Mouse (Mus musculus) kidney, embryonic 16.5 days (tissue): ENCODE data around the gene 1600014C10Rik. TPM values are rescaled to one million over a fixed set of nuclear protein-coding genes. Genes with fewer than 3 reads are reported as not detected.
A peak's percentile ranks its signal among the peaks of the same experiment; 100 is the strongest.

Experiments
- ATAC-seq: fragments of 200-750 bp; cut with Nextera tagmentation; 2 replicates; pipeline ENCODE4 v1.8.0; 2017; ENCODE audit warnings: moderate TSS enrichment; ENCODE audit not compliant: low FRiP score, low TSS enrichment
- H3K27ac ChIP-seq: fragments of 300-500 bp; sonication (generic); 2 replicates; pipeline ENCODE4 v1.5.1; 2014; ENCODE audit warnings: low read length
- H3K27me3 ChIP-seq: fragments of 300-500 bp; sonication (generic); 2 replicates; pipeline ENCODE4 v1.6.1; 2014; ENCODE audit warnings: low read length, control low read depth, mixed read lengths; ENCODE audit not compliant: insufficient read depth
- H3K36me3 ChIP-seq: fragments of 300-500 bp; sonication (generic); 2 replicates; pipeline ENCODE4 v1.6.1; 2014; ENCODE audit warnings: low read length, control low read depth, mixed read lengths; ENCODE audit not compliant: insufficient read depth
- H3K4me1 ChIP-seq: fragments of 300-500 bp; sonication (generic); 2 replicates; pipeline ENCODE4 v1.6.1; 2014; ENCODE audit warnings: low read length, control low read depth, mixed read lengths; ENCODE audit not compliant: insufficient read depth
- H3K4me2 ChIP-seq: fragments of 300-500 bp; sonication (generic); replicated peaks from 2 replicates; pipeline ENCODE4 v1.6.1; 2014; ENCODE audit warnings: low read depth, low read length
- H3K4me3 ChIP-seq: fragments of 300-500 bp; sonication (generic); 2 replicates; pipeline ENCODE4 v1.5.1; 2014; ENCODE audit warnings: mild to moderate bottlenecking, low read length
- H3K9ac ChIP-seq: fragments of 300-500 bp; sonication (generic); replicated peaks from 2 replicates; pipeline ENCODE4 v1.6.1; 2014; ENCODE audit warnings: low read length
- H3K9me3 ChIP-seq: fragments of 300-500 bp; sonication (generic); 2 replicates; pipeline ENCODE4 v1.6.1; 2016; ENCODE audit warnings: low read length, control low read depth
- WGBS: fragments of 180-500 bp; shearing (Covaris S2); extraction: QIAGEN DNeasy Blood & Tissue Kit; methylation state at CpG from one replicate; pipeline ENCODE4 v1.1.7; 2014; 5-methylcytosine and 5-hydroxymethylcytosine counted together
- polyA plus RNA-seq: library from polyadenylated mRNA; unstranded; fragments of >200 nt; fragmentation: Nextera tagmentation; extraction: Ambion mirVana; gene quantifications from 2 replicates; pipeline ENCODE4 v1.2.1, GENCODE M21; 2015

The 1600014C10Rik gene
- polyA plus RNA-seq, 1 experiment from 2014 or later: 18.9 TPM

GRCm38 (mm10) chr7:38224577-38225369 is 41.8 kb downstream of the 1600014C10Rik start:
- no peak for ATAC-seq
- peaks cover 4% of the 10 kb centered on the region for H3K36me3 ChIP-seq
- no peak overlapping the region for H3K4me2 ChIP-seq
- WGBS: 84% methylated on average over 13 of the region's 13 CpGs
- H3K4me3 ChIP-seq: no peak overlapping the region
- no peak overlapping the region for H3K27ac ChIP-seq
- H3K4me1 ChIP-seq: peaks cover 8% of the 10 kb centered on the region
- no peaks in the 10 kb centered on the region for H3K9me3 ChIP-seq
- H3K9ac ChIP-seq: no peak overlapping the region
- no peaks in the 10 kb centered on the region for H3K27me3 ChIP-seq

GRCm38 (mm10) chr7:38226226-38226625 is 43.2 kb downstream of the 1600014C10Rik start:
- H3K4me3 ChIP-seq: no peak overlapping the region
- WGBS: 69% methylated on average over 2 of the region's 2 CpGs

GRCm38 (mm10) chr7:38227181-38227899 is 44.3 kb downstream of the 1600014C10Rik start:
- Histone ChIP-seq H3K27me3 (no peaks in the 10 kb centered on the region), H3K27ac (peak overlapping the region; percentile 85), H3K9ac (peak overlapping the region; percentile 71), H3K36me3 (no peaks in the 10 kb centered on the region), H3K4me3 (peak overlapping the region; percentile 67), H3K9me3 (no peaks in the 10 kb centered on the region), H3K4me1 (peaks cover 8% of the 10 kb centered on the region), H3K4me2 (peak overlapping the region; percentile 67)
- WGBS: 1% methylated on average over 25 of the region's 25 CpGs
- ATAC-seq: peak; percentile 69

More at GRCm38 (mm10) chr7:38226226-38226625, 43.2 kb downstream of the 1600014C10Rik start:
- Histone ChIP-seq H3K27me3 (no peaks in the 10 kb centered on the region), H3K36me3 (peaks cover 3% of the 10 kb centered on the region), H3K27ac (no peak overlapping the region), H3K4me2 (peak overlapping the region; percentile 67), H3K9me3 (no peaks in the 10 kb centered on the region), H3K9ac (no peak overlapping the region), H3K4me1 (peaks cover 8% of the 10 kb centered on the region)
- no peak for ATAC-seq

- under 1% methylated on average over 36 of the region's 36 CpGs for WGBS
- H3K4me3 ChIP-seq: peak within 1 kb of the TSS; percentile 67
- no peaks in the 10 kb centered on the region for H3K27me3 ChIP-seq
- peak within 1 kb of the TSS; percentile 71 for H3K9ac ChIP-seq
- peak; percentile 94 for ATAC-seq
- H3K36me3 ChIP-seq: no peaks in the 10 kb centered on the region
- peak within 1 kb of the TSS; percentile 67 for H3K4me2 ChIP-seq
- no peaks in the 10 kb centered on the region for H3K9me3 ChIP-seq
- peaks cover 8% of the 10 kb centered on the region for H3K4me1 ChIP-seq
- H3K27ac ChIP-seq: peak within 1 kb of the TSS; percentile 85
Measured at GRCm38 (mm10) chr7:38227900-38228298, 44.9 kb downstream of the 1600014C10Rik start, which contains the start of gene Plekhf1. Gene Plekhf1, minus strand, starts transcription at chr7:38228016.

GRCm38 (mm10) chr7:38228329-38228728 is 45.3 kb downstream of the 1600014C10Rik start:
- H3K4me3 ChIP-seq: peak overlapping the region; percentile 67
- no peak for ATAC-seq
- peak overlapping the region; percentile 67 for H3K4me2 ChIP-seq
- H3K9me3 ChIP-seq: no peaks in the 10 kb centered on the region; the same call in 1 of the 2 replicates
- 20% methylated on average over 8 of the region's 8 CpGs for WGBS
- no peaks in the 10 kb centered on the region for H3K36me3 ChIP-seq
- H3K4me1 ChIP-seq: peaks cover 8% of the 10 kb centered on the region
- no peaks in the 10 kb centered on the region for H3K27me3 ChIP-seq
- peak overlapping the region; percentile 32; the same call in 1 of the 2 replicates for H3K9ac ChIP-seq
- H3K27ac ChIP-seq: peak overlapping the region; percentile 54; the same call in 1 of the 2 replicates

GRCm38 (mm10) chr7:38230285-38230684 is 47.3 kb downstream of the 1600014C10Rik start:
- Histone ChIP-seq H3K4me3 (no peak overlapping the region), H3K27ac (no peak overlapping the region), H3K9ac (no peak overlapping the region), H3K4me1 (peaks cover 4% of the 10 kb centered on the region; the same call in 1 of the 2 replicates), H3K27me3 (no peaks in the 10 kb centered on the region), H3K4me2 (no peak overlapping the region), H3K36me3 (no peaks in the 10 kb centered on the region), H3K9me3 (no peaks in the 10 kb centered on the region; the same call in 1 of the 2 replicates)
- WGBS: 30% methylated on average over 8 of the region's 8 CpGs
- ATAC-seq: no peak

GRCm38 (mm10) chr7:38236400-38237105 is 53.5 kb downstream of the 1600014C10Rik start:
- no peaks in the 10 kb centered on the region for H3K36me3 ChIP-seq
- H3K4me2 ChIP-seq: no peak overlapping the region
- H3K27ac ChIP-seq: no peak overlapping the region
- WGBS: 53% methylated on average over 11 of the region's 11 CpGs
- no peaks in the 10 kb centered on the region for H3K4me1 ChIP-seq
- no peak overlapping the region for H3K4me3 ChIP-seq
- no peak overlapping the region for H3K9ac ChIP-seq
- H3K9me3 ChIP-seq: no peaks in the 10 kb centered on the region; the same call in 1 of the 2 replicates
- ATAC-seq: no peak
- no peaks in the 10 kb centered on the region for H3K27me3 ChIP-seq

GRCm38 (mm10) chr7:38237140-38237539 is 54.1 kb downstream of the 1600014C10Rik start:
- H3K9ac ChIP-seq: no peak overlapping the region
- no peaks in the 10 kb centered on the region; the same call in 1 of the 2 replicates for H3K9me3 ChIP-seq
- H3K4me2 ChIP-seq: no peak overlapping the region
- ATAC-seq: no peak
- no peak overlapping the region for H3K27ac ChIP-seq
- no peaks in the 10 kb centered on the region for H3K27me3 ChIP-seq
- H3K4me1 ChIP-seq: no peaks in the 10 kb centered on the region
- H3K36me3 ChIP-seq: no peaks in the 10 kb centered on the region
- H3K4me3 ChIP-seq: no peak overlapping the region

GRCm38 (mm10) chr7:38242417-38242816 is 59.4 kb downstream of the 1600014C10Rik start:
- H3K27me3 ChIP-seq: no peaks in the 10 kb centered on the region
- WGBS: 82% methylated on average over 4 of the region's 4 CpGs
- H3K4me2 ChIP-seq: no peak overlapping the region
- ATAC-seq: no peak
- H3K9me3 ChIP-seq: no peaks in the 10 kb centered on the region
- H3K36me3 ChIP-seq: no peaks in the 10 kb centered on the region
- no peak overlapping the region for H3K4me3 ChIP-seq
- H3K4me1 ChIP-seq: no peaks in the 10 kb centered on the region
- H3K9ac ChIP-seq: no peak overlapping the region
- H3K27ac ChIP-seq: no peak overlapping the region
